Mouse (Mus musculus) left cerebral cortex, adult 18-20 months (tissue): ENCODE data around the gene Trim59. TPM values are rescaled to one million over a fixed set of nuclear protein-coding genes. Genes with fewer than 3 reads are reported as not detected.
"Not testable (repeated sequence)": the region's sequence is repeated elsewhere in the genome, so short reads cannot be mapped to it uniquely, and the experiment has no call there.

Experiments
- DNase-seq, 2 experiments: peaks; one replicate each; pipeline ENCODE4 v3.0.0; 2021 to 2022; ENCODE audit warnings: low spot score in 2 of 2, mixed read lengths in 1 of 2
- long read RNA-seq, 2 experiments: library from polyadenylated mRNA; stranded (forward); transcript quantifications; one replicate each; pipeline ENCODE4 v2.0.0; 2021
- total RNA-seq, 2 experiments: library from RNA; stranded (reverse); gene quantifications; 2 replicates each; pipeline ENCODE4 v1.2.3; 2021

The Trim59 gene
- 10 to 100 TPM; 11.0 to 11.2 TPM for total RNA-seq
- long read RNA-seq, experiment 1, transcript Trim59-201 (3 exons, 2,939 nt): major isoform, 5 of 9 reads
- long read RNA-seq, experiment 1, partial matches to known transcripts: 0 of 9 reads
- long read RNA-seq, experiment 1, other reads (novel, unspliced or antisense): 3 of 9 reads
- long read RNA-seq, experiment 2, partial matches to known transcripts: 0 of 4 reads
- long read RNA-seq, experiment 2, other reads (novel, unspliced or antisense): 3 of 4 reads

- DNase-seq: peak; percentile 79 to 87
Measured at GRCm38 (mm10) chr3:69044645-69045399, at the start of gene Trim59. Gene Trim59 (minus strand): TSS chr3:69044755.

- no peak for DNase-seq
Measured at GRCm38 (mm10) chr3:69064005-69064404, 19.4 kb upstream of the Trim59 start.

GRCm38 (mm10) chr3:69062764-69063163 is 18.2 kb upstream of the Trim59 start:
- DNase-seq: no peak

- DNase-seq: no peak
Measured at GRCm38 (mm10) chr3:69060672-69061071, 16.1 kb upstream of the Trim59 start.

- DNase-seq: no peak
Measured at GRCm38 (mm10) chr3:69055871-69056270, 11.3 kb upstream of the Trim59 start.

GRCm38 (mm10) chr3:69054760-69055432 is 10.3 kb upstream of the Trim59 start:
- DNase-seq: no peak

- DNase-seq: no peak
Measured at GRCm38 (mm10) chr3:69051894-69052293, 7.3 kb upstream of the Trim59 start.

GRCm38 (mm10) chr3:69049011-69049410 is 4.5 kb upstream of the Trim59 start:
- DNase-seq: no peak

- no peak for DNase-seq
Measured at GRCm38 (mm10) chr3:69047684-69048083, 3.1 kb upstream of the Trim59 start.

GRCm38 (mm10) chr3:69046509-69046908 is 2.0 kb upstream of the Trim59 start:
- DNase-seq: no peak

- no peak for DNase-seq
Measured at GRCm38 (mm10) chr3:69045750-69046149, 1.2 kb upstream of the Trim59 start.

- DNase-seq: no peak
Measured at GRCm38 (mm10) chr3:69045400-69045703, 797 bp upstream of the Trim59 start.

GRCm38 (mm10) chr3:69044167-69044591 is 376 bp downstream of the Trim59 start:
- DNase-seq: no peak

GRCm38 (mm10) chr3:69041298-69041697 is 3.3 kb downstream of the Trim59 start:
- DNase-seq: no peak

GRCm38 (mm10) chr3:69040105-69040504 is 4.5 kb downstream of the Trim59 start:
- DNase-seq: no peak

- no peak for DNase-seq
Measured at GRCm38 (mm10) chr3:69026133-69026783, 18.3 kb downstream of the Trim59 start.

- no peak for DNase-seq
Measured at GRCm38 (mm10) chr3:69020764-69021163, 23.8 kb downstream of the Trim59 start.

- no peak for DNase-seq
Measured at GRCm38 (mm10) chr3:69020285-69020684, 24.3 kb downstream of the Trim59 start.

- DNase-seq: not testable (repeated sequence)
Measured at GRCm38 (mm10) chr3:69018635-69019034, 25.9 kb downstream of the Trim59 start.

GRCm38 (mm10) chr3:69017181-69017580 is 27.4 kb downstream of the Trim59 start:
- DNase-seq: no peak

- no peak for DNase-seq
Measured at GRCm38 (mm10) chr3:69008873-69009272, 35.7 kb downstream of the Trim59 start.
